Mouse (Mus musculus): ENCODE measurements at regions not wholly inside any gene's neighbourhood (a gene's known extent, or its start where the extent isn't known, plus 50 kb on each side); places are given as distances from the start of the nearest gene placed in this dataset.

DNA sequence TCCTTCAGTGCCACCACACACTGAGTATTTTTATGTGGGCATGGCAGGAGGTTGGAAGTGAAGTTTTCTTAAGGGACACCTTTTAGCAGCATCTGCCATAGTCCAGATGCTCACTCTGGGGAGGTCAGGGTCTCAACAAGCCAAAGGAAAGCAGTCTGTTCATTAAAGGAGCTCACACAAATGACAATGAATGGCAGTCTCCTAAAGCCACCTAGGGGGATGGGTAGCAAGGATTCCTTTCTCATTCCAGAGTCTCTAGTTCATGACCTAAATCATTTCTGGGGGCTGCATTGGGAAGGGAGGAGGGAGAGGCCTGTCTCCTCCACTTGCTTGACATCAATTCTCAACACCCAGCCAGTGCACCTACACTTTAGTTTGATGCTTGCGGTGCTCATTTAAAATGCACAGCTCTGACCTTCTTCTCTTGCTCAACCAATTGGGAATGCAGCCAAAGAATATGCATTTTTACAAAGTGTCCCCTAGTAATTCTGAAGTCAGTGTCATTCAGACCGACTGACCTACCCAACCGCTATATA is 232.6 kb downstream of the Pik3r1 start:
- Histone ChIP-seq H3K9ac (no peak overlapping the region), H3K36me3 (no peaks in the 10 kb centered on the region), H3K4me3 (no peak overlapping the region), H3K27ac (replicated peaks) (no peak overlapping the region), H3K4me2 (no peak overlapping the region), H3K4me1 (peaks cover 15% of the 10 kb centered on the region), H3K9me3 (no peaks in the 10 kb centered on the region), H3K27me3 (replicated peaks) (no peaks in the 10 kb centered on the region)
- WGBS = 83% methylated on average over 3 of the region's 3 CpGs
- no peak for ATAC-seq (ENCODE audit: extremely low read depth, insufficient number of reproducible peaks, low FRiP score, low TSS enrichment)

GRCm38 (mm10) chr13:101534490-101534889 is 233.5 kb downstream of the Pik3r1 start:
- no peak overlapping the region for H3K9ac ChIP-seq
- WGBS = 63% methylated on average over 6 of the region's 6 CpGs
- no peaks in the 10 kb centered on the region for H3K9me3 ChIP-seq
- H3K4me3 ChIP-seq = no peak overlapping the region
- H3K4me1 ChIP-seq = peaks cover 9% of the 10 kb centered on the region
- no peak for ATAC-seq (ENCODE audit: extremely low read depth, insufficient number of reproducible peaks, low FRiP score, low TSS enrichment)
- no peaks in the 10 kb centered on the region for H3K36me3 ChIP-seq
- no peaks in the 10 kb centered on the region for H3K27me3 ChIP-seq (replicated peaks)
- no peak overlapping the region for H3K4me2 ChIP-seq
- H3K27ac ChIP-seq (replicated peaks) = no peak overlapping the region

- 74% methylated on average over 4 of the region's 4 CpGs for WGBS
These were observed 235.1 kb downstream of the Pik3r1 start for GRCm38 (mm10) chr13:101532913-101533312.

GRCm38 (mm10) chr13:101527691-101528090 is 240.3 kb downstream of the Pik3r1 start:
- WGBS = 79% methylated on average over 5 of the region's 5 CpGs
- Histone ChIP-seq H3K27ac (replicated peaks) (no peak overlapping the region), H3K9ac (no peak overlapping the region), H3K27me3 (replicated peaks) (no peaks in the 10 kb centered on the region), H3K4me3 (no peak overlapping the region), H3K4me1 (no peaks in the 10 kb centered on the region), H3K9me3 (no peaks in the 10 kb centered on the region), H3K36me3 (no peaks in the 10 kb centered on the region), H3K4me2 (no peak overlapping the region)
- ATAC-seq (ENCODE audit: extremely low read depth, insufficient number of reproducible peaks, low FRiP score, low TSS enrichment) = no peak

More at GRCm38 (mm10) chr13:101532913-101533312, 235.1 kb downstream of the Pik3r1 start:
- ATAC-seq (ENCODE audit: extremely low read depth, insufficient number of reproducible peaks, low FRiP score, low TSS enrichment) = no peak
- Histone ChIP-seq H3K36me3 (no peaks in the 10 kb centered on the region), H3K27me3 (replicated peaks) (no peaks in the 10 kb centered on the region), H3K9me3 (no peaks in the 10 kb centered on the region), H3K4me2 (no peak overlapping the region), H3K27ac (replicated peaks) (no peak overlapping the region), H3K4me1 (peaks cover 9% of the 10 kb centered on the region), H3K4me3 (no peak overlapping the region), H3K9ac (no peak overlapping the region)

DNA sequence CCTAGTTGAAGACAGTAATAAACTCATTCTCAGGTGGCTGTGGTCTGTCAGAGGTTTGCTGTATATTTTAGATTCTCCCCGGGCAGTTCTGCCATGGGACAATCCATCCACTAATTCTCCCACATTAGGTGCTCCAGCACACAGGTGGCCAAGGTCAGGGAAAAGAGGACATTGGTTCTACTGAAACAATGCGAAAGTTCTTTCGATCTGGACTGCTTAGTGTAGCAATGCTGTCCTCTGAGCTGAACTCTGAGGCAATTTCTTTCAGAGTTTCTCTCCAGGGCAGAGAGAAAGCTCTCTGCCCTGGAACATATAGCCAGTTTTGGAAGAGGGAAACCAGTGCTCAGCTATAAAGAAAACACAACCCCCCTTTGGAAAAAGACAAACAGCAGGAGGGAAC is 243.2 kb downstream of the Pik3r1 start:
- Histone ChIP-seq H3K4me3 (no peak overlapping the region), H3K36me3 (no peaks in the 10 kb centered on the region), H3K9me3 (no peaks in the 10 kb centered on the region), H3K9ac (no peak overlapping the region), H3K4me1 (no peaks in the 10 kb centered on the region), H3K27me3 (replicated peaks) (no peaks in the 10 kb centered on the region), H3K4me2 (no peak overlapping the region), H3K27ac (replicated peaks) (no peak overlapping the region)
- 88% methylated on average over 3 of the region's 3 CpGs for WGBS
- ATAC-seq (ENCODE audit: extremely low read depth, insufficient number of reproducible peaks, low FRiP score, low TSS enrichment) = no peak

DNA sequence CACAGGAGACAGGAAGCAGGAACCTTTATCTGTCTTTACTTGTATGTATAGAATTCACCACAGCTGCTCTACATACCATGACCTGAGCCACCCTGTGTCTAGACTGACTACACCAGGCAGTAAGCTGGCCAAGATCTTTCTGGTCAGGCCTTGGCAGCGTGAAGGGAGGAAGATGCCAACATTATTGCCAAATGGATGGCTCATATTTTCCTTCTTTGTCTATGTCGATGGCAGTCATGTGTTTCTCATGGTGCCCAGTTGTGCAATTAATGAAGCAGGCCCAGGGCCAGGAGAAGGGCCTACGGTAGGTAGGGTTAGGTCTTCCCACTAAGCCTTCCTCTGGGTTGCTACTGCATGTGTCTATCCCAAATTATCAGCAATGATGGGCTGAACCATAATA is 243.8 kb downstream of the Pik3r1 start:
- no peaks in the 10 kb centered on the region for H3K4me1 ChIP-seq
- H3K4me3 ChIP-seq = no peak overlapping the region
- no peak for ATAC-seq (ENCODE audit: extremely low read depth, insufficient number of reproducible peaks, low FRiP score, low TSS enrichment)
- H3K27me3 ChIP-seq (replicated peaks) = no peaks in the 10 kb centered on the region
- no peak overlapping the region for H3K9ac ChIP-seq
- no peaks in the 10 kb centered on the region for H3K36me3 ChIP-seq
- H3K4me2 ChIP-seq = no peak overlapping the region
- 78% methylated on average over 3 of the region's 3 CpGs for WGBS
- H3K27ac ChIP-seq (replicated peaks) = no peak overlapping the region
- H3K9me3 ChIP-seq = no peaks in the 10 kb centered on the region

GRCm38 (mm10) chr13:101523492-101523891 is 244.5 kb downstream of the Pik3r1 start:
- WGBS = 68% methylated on average over 3 of the region's 3 CpGs
- Histone ChIP-seq H3K27me3 (replicated peaks) (no peaks in the 10 kb centered on the region), H3K36me3 (no peaks in the 10 kb centered on the region), H3K4me3 (no peak overlapping the region), H3K27ac (replicated peaks) (no peak overlapping the region), H3K4me1 (no peaks in the 10 kb centered on the region), H3K9ac (no peak overlapping the region), H3K4me2 (no peak overlapping the region), H3K9me3 (no peaks in the 10 kb centered on the region)
- ATAC-seq (ENCODE audit: extremely low read depth, insufficient number of reproducible peaks, low FRiP score, low TSS enrichment) = no peak

DNA sequence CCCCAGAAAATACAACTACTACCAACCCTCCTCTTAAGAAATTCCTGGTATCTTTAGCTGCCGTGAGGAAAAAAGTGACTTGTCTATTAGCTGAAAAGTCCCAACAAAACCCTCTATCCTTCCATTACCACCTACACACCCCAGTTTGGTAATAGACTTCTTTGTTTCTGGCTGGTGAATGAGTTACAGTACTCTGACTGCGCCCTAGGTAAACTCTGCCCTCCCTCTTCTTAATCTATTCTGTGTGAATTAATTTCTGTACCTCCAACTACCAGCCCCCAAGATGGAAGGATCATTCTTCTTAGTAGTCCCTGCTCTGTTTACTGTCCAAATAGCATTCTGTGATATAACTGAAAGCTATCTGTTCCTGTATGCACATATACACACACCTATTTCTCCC is 245.4 kb downstream of the Pik3r1 start:
- H3K9me3 ChIP-seq = no peaks in the 10 kb centered on the region
- no peaks in the 10 kb centered on the region for H3K27me3 ChIP-seq (replicated peaks)
- no peak overlapping the region for H3K27ac ChIP-seq (replicated peaks)
- no peak for ATAC-seq (ENCODE audit: extremely low read depth, insufficient number of reproducible peaks, low FRiP score, low TSS enrichment)
- H3K4me2 ChIP-seq = no peak overlapping the region
- WGBS = 79% methylated on average over 2 of the region's 2 CpGs
- no peak overlapping the region for H3K9ac ChIP-seq
- no peaks in the 10 kb centered on the region for H3K36me3 ChIP-seq
- H3K4me1 ChIP-seq = no peaks in the 10 kb centered on the region
- no peak overlapping the region for H3K4me3 ChIP-seq

DNA sequence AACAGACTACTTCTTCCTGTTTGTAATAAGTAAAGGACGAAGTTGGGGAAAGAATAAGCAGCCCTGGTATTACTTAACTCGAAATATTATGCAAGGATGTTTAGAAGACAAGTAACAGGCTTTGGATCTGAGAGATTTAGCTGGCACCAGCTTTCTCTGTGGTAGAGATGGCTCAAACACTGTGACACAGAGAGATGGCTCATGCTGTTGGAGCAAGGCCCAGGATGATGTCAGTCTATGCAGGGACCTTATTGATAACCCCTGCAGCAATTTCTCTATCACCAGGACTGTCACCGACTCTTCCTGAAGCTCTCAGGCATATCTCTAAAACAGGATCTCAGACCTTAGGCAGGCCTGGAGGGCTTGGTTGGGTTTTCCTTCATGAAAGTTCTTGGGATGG is 254.7 kb downstream of the Pik3r1 start:
- Histone ChIP-seq H3K36me3 (no peaks in the 10 kb centered on the region), H3K4me3 (no peak overlapping the region), H3K4me2 (no peak overlapping the region), H3K27ac (replicated peaks) (no peak overlapping the region), H3K9ac (no peak overlapping the region), H3K4me1 (peaks cover 8% of the 10 kb centered on the region), H3K27me3 (replicated peaks) (no peaks in the 10 kb centered on the region), H3K9me3 (peaks cover 6% of the 10 kb centered on the region; the same call in 1 of the 2 replicates)
- no peak for ATAC-seq (ENCODE audit: extremely low read depth, insufficient number of reproducible peaks, low FRiP score, low TSS enrichment)
- 49% methylated on average over 3 of the region's 3 CpGs for WGBS

GRCm38 (mm10) chr13:101509946-101510345 is 258.1 kb downstream of the Pik3r1 start:
- H3K27ac ChIP-seq (replicated peaks) = no peak overlapping the region
- H3K9ac ChIP-seq = no peak overlapping the region
- H3K4me1 ChIP-seq = peaks cover 8% of the 10 kb centered on the region
- no peak for ATAC-seq (ENCODE audit: extremely low read depth, insufficient number of reproducible peaks, low FRiP score, low TSS enrichment)
- H3K4me3 ChIP-seq = no peak overlapping the region
- H3K36me3 ChIP-seq = no peaks in the 10 kb centered on the region
- no peaks in the 10 kb centered on the region for H3K9me3 ChIP-seq
- 63% methylated on average over 1 of the region's 1 CpGs for WGBS
- H3K27me3 ChIP-seq (replicated peaks) = no peaks in the 10 kb centered on the region
- no peak overlapping the region for H3K4me2 ChIP-seq

DNA sequence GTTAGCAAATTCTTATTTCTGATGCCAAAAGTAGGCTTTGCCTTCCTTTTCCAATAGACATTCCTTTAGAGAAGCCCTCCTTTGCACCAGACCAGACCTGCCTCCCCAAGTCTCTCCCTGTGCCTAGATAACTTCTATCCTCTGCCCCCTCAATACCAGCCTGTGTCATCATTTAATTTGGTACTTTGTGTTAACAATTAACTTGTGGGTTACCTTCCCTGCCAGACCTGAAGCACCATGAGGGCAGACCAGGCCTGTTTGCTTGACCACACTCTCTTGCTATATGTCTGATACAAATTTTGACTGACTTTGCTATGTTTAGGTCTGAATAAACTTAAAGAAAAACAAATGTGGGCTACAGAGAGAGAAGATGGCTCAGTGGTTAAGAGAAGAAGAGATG is 259.7 kb downstream of the Pik3r1 start:
- H3K4me3 ChIP-seq = no peak overlapping the region
- no peak overlapping the region for H3K4me2 ChIP-seq
- no peaks in the 10 kb centered on the region for H3K36me3 ChIP-seq
- H3K9me3 ChIP-seq = no peaks in the 10 kb centered on the region
- H3K4me1 ChIP-seq = peaks cover 3% of the 10 kb centered on the region
- ATAC-seq (ENCODE audit: extremely low read depth, insufficient number of reproducible peaks, low FRiP score, low TSS enrichment) = no peak
- no peak overlapping the region for H3K9ac ChIP-seq
- no peaks in the 10 kb centered on the region for H3K27me3 ChIP-seq (replicated peaks)
- H3K27ac ChIP-seq (replicated peaks) = no peak overlapping the region

- Histone ChIP-seq H3K27ac (replicated peaks) (no peak overlapping the region), H3K4me3 (no peak overlapping the region), H3K9me3 (no peaks in the 10 kb centered on the region), H3K4me1 (0 out of 2 replicates have a peak, but pooled peaks cover 2% of the 10 kb centered on the region), H3K36me3 (no peaks in the 10 kb centered on the region), H3K9ac (no peak overlapping the region), H3K27me3 (replicated peaks) (no peaks in the 10 kb centered on the region), H3K4me2 (no peak overlapping the region)
- no peak for ATAC-seq (ENCODE audit: extremely low read depth, insufficient number of reproducible peaks, low FRiP score, low TSS enrichment)
These were observed 261.3 kb downstream of the Pik3r1 start for GRCm38 (mm10) chr13:101506696-101507095.
